8 mouse cellular contexts compared by ENCODE assay signal in genomic region chr10:128458348-128458718, GRCm38 (mm10). TPM values are rescaled to one million over a fixed set of nuclear protein-coding genes. Genes with fewer than 3 reads are reported as not detected.
DNase-seq lines count a peak whose midpoint lies in the region; ATAC-seq and TF ChIP-seq lines count a peak whose summit lies in the region.

No protein-coding gene starts in this region.

- WGBS in forebrain, embryonic 10.5 days = under 1% methylated on average over 29 of the region's 29 CpGs
- 1% methylated on average over 29 of the region's 29 CpGs for WGBS in liver, embryonic 16.5 days (ENCODE audit: insufficient replicate concordance)
- under 1% methylated on average over 29 of the region's 29 CpGs for WGBS in neural tube, embryonic 12.5 days
- under 1% methylated on average over 29 of the region's 29 CpGs for WGBS in stomach, postnatal 0 days

- TF ChIP-seq POLR2A in brain, embryonic 14.5 days (IDR thresholded peaks at IDR 0.05; ENCODE audit: borderline replicate concordance, extremely low read depth, insufficient read depth, insufficient read length, poor library complexity, severe bottlenecking) = no peak

- no peak for TF ChIP-seq CTCF in brain, embryonic 14.5 days (IDR thresholded peaks at IDR 0.05; ENCODE audit: borderline replicate concordance, extremely low read depth, insufficient read depth, insufficient read length)
- TF ChIP-seq CTCF in stomach, postnatal 0 days (IDR thresholded peaks at IDR 0.05; ENCODE audit: low read depth) = no peak

- no peaks in the 10 kb centered on the region for H3K9me3 ChIP-seq in forebrain, embryonic 10.5 days
- H3K9me3 ChIP-seq in liver, embryonic 16.5 days (replicated peaks; ENCODE audit: control insufficient read depth, low read length) = no peaks in the 10 kb centered on the region
- no peaks in the 10 kb centered on the region for H3K9me3 ChIP-seq in neural tube, embryonic 12.5 days
- no peaks in the 10 kb centered on the region for H3K9me3 ChIP-seq in stomach, postnatal 0 days (ENCODE audit: control insufficient read depth, low read length)

- DNase-seq in CD8-positive naive resting alpha-beta T cell, adult 2 months (ENCODE audit: low read depth in 2 of 2, low spot score in 2 of 2) = peak; percentile 74 to 76
- DNase-seq in brain, embryonic 14.5 days (ENCODE audit: low read depth) = peak; percentile 91
- peak; percentile 95 for DNase-seq in forebrain, embryonic 10.5 days (ENCODE audit: extremely low spot score, low spot score)
- DNase-seq in heart, postnatal 10 days = peak; percentile 94 to 97
- peak; percentile 94 to 95 for DNase-seq in kidney, postnatal 4 days
- DNase-seq in stomach, postnatal 0 days (ENCODE audit: low spot score) = peak; percentile 90

- H3K9ac ChIP-seq in liver, embryonic 16.5 days (ENCODE audit: low read depth, low read length) = peak overlapping the region; percentile 97
- peak overlapping the region; percentile 99 for H3K9ac ChIP-seq in neural tube, embryonic 12.5 days
- peak overlapping the region; percentile 90 for H3K9ac ChIP-seq in stomach, postnatal 0 days (ENCODE audit: low read length)

- ATAC-seq in liver, embryonic 16.5 days (ENCODE audit: low read depth) = peak; percentile 52
- peak; percentile 82 for ATAC-seq in neural tube, embryonic 12.5 days (ENCODE audit: low FRiP score, low read depth)
- ATAC-seq in stomach, postnatal 0 days (ENCODE audit: low FRiP score, low TSS enrichment) = peak; percentile 69

- intact Hi-C loops in heart, postnatal 10 days (cut with DNase I) = loop anchor here (2.0 kb wide), 2 partner anchors 34 to 76 kb away; no protein-coding TSS in a partner anchor

- peaks cover 21% of the 10 kb centered on the region for H3K27me3 ChIP-seq in forebrain, embryonic 10.5 days (ENCODE audit: poor library complexity, severe bottlenecking)
- H3K27me3 ChIP-seq in liver, embryonic 16.5 days (ENCODE audit: control insufficient read depth, insufficient read depth, low read depth, low read length) = no peaks in the 10 kb centered on the region
- no peaks in the 10 kb centered on the region for H3K27me3 ChIP-seq in neural tube, embryonic 12.5 days (replicated peaks)
- H3K27me3 ChIP-seq in stomach, postnatal 0 days (ENCODE audit: control insufficient read depth, insufficient read depth, low read length) = no peaks in the 10 kb centered on the region

- peak overlapping the region; percentile 98 for H3K27ac ChIP-seq in forebrain, embryonic 10.5 days
- peak overlapping the region; percentile 95 for H3K27ac ChIP-seq in liver, embryonic 16.5 days (ENCODE audit: low read length)
- peak overlapping the region; percentile 95 for H3K27ac ChIP-seq in neural tube, embryonic 12.5 days
- H3K27ac ChIP-seq in stomach, postnatal 0 days (replicated peaks) = peak overlapping the region; percentile 96

- peaks cover 27% of the 10 kb centered on the region for H3K36me3 ChIP-seq in forebrain, embryonic 10.5 days (replicated peaks)
- H3K36me3 ChIP-seq in liver, embryonic 16.5 days (ENCODE audit: control insufficient read depth, insufficient read depth) = peaks cover 8% of the 10 kb centered on the region
- H3K36me3 ChIP-seq in neural tube, embryonic 12.5 days = peaks cover 15% of the 10 kb centered on the region
- peaks cover 8% of the 10 kb centered on the region; the same call in 1 of the 2 replicates for H3K36me3 ChIP-seq in stomach, postnatal 0 days (ENCODE audit: control insufficient read depth, insufficient read depth, low read length)

- H3K4me3 ChIP-seq in forebrain, embryonic 10.5 days = peak overlapping the region; percentile 96
- peak overlapping the region; percentile 92 for H3K4me3 ChIP-seq in liver, embryonic 16.5 days (ENCODE audit: low read depth, low read length)
- H3K4me3 ChIP-seq in neural tube, embryonic 12.5 days = peak overlapping the region; percentile 97
- H3K4me3 ChIP-seq in stomach, postnatal 0 days (ENCODE audit: low read depth, low read length) = peak overlapping the region; percentile 93

- TF ChIP-seq EP300 in stomach, postnatal 0 days (optimal IDR thresholded peaks at IDR 0.05) = no peak

- peak overlapping the region; percentile 97 for H3K4me2 ChIP-seq in liver, embryonic 16.5 days (ENCODE audit: low read depth, low read length)
- peak overlapping the region; percentile 80 for H3K4me2 ChIP-seq in neural tube, embryonic 12.5 days (replicated peaks)
- H3K4me2 ChIP-seq in stomach, postnatal 0 days (replicated peaks; ENCODE audit: low read depth) = peak overlapping the region; percentile 74

- H3K4me1 ChIP-seq in forebrain, embryonic 10.5 days = peaks cover 20% of the 10 kb centered on the region
- H3K4me1 ChIP-seq in liver, embryonic 16.5 days (ENCODE audit: control insufficient read depth, low read depth, low read length) = peaks cover 23% of the 10 kb centered on the region
- peaks cover 12% of the 10 kb centered on the region for H3K4me1 ChIP-seq in neural tube, embryonic 12.5 days
- H3K4me1 ChIP-seq in stomach, postnatal 0 days (replicated peaks; ENCODE audit: control insufficient read depth, insufficient read depth) = 0 out of 2 replicates have a peak, but pooled peaks cover 2% of the 10 kb centered on the region

RNA-seq across cellular contexts. Expression of gene Smarcc2, which starts 0.7 kb away (rescaled TPM):
- 377 and 390 TPM in 2 replicates for polyA plus RNA-seq in brain, embryonic 14.5 days (2012; rRNA removed)
- 72.0 and 73.6 TPM in 2 replicates for polyA plus RNA-seq in forebrain, embryonic 10.5 days (2016; fragmentation: Nextera tagmentation; extraction: Ambion mirVana)
- 10 to 100 TPM; 83.6 to 95.9 TPM for total RNA-seq in heart, postnatal 10 days (2021)
- 20.3 and 22.6 TPM in 2 replicates for polyA plus RNA-seq in liver, embryonic 16.5 days (2015; fragmentation: Nextera tagmentation; extraction: Ambion mirVana)
- polyA plus RNA-seq in neural tube, embryonic 12.5 days (2016; fragmentation: Nextera tagmentation; extraction: Ambion mirVana) = 174 and 177 TPM in 2 replicates
- polyA plus RNA-seq in stomach, postnatal 0 days (2015; fragmentation: Nextera tagmentation; extraction: Ambion mirVana) = 21.4 and 26.6 TPM in 2 replicates

RNA-seq across cellular contexts. Expression of gene Myl6, which starts 35.6 kb away (rescaled TPM):
- polyA plus RNA-seq in brain, embryonic 14.5 days (2012; rRNA removed) = 1,007 and 1,045 TPM in 2 replicates
- 712 and 780 TPM in 2 replicates for polyA plus RNA-seq in forebrain, embryonic 10.5 days (2016; fragmentation: Nextera tagmentation; extraction: Ambion mirVana)
- 100 to 1,000 TPM; 500 to 506 TPM for total RNA-seq in heart, postnatal 10 days (2021)
- polyA plus RNA-seq in liver, embryonic 16.5 days (2015; fragmentation: Nextera tagmentation; extraction: Ambion mirVana) = 448 and 465 TPM in 2 replicates
- polyA plus RNA-seq in neural tube, embryonic 12.5 days (2016; fragmentation: Nextera tagmentation; extraction: Ambion mirVana) = 879 and 909 TPM in 2 replicates
- 2,935 and 3,187 TPM in 2 replicates for polyA plus RNA-seq in stomach, postnatal 0 days (2015; fragmentation: Nextera tagmentation; extraction: Ambion mirVana)

RNA-seq across cellular contexts. Expression of gene Myl6b, which starts 40.2 kb away (rescaled TPM):
- polyA plus RNA-seq in brain, embryonic 14.5 days (2012; rRNA removed) = 31.6 and 36.4 TPM in 2 replicates
- polyA plus RNA-seq in forebrain, embryonic 10.5 days (2016; fragmentation: Nextera tagmentation; extraction: Ambion mirVana) = 1.9 and 2.0 TPM in 2 replicates
- total RNA-seq in heart, postnatal 10 days (2021) = 1 to 10 TPM; 4.1 to 4.5 TPM
- polyA plus RNA-seq in liver, embryonic 16.5 days (2015; fragmentation: Nextera tagmentation; extraction: Ambion mirVana) = 1.8 and 2.0 TPM in 2 replicates
- polyA plus RNA-seq in neural tube, embryonic 12.5 days (2016; fragmentation: Nextera tagmentation; extraction: Ambion mirVana) = 3.1 and 3.9 TPM in 2 replicates
- polyA plus RNA-seq in stomach, postnatal 0 days (2015; fragmentation: Nextera tagmentation; extraction: Ambion mirVana) = 2.2 and 2.6 TPM in 2 replicates

RNA-seq across cellular contexts. Expression of gene Rnf41, which starts 46.9 kb away (rescaled TPM):
- 73.9 and 76.9 TPM in 2 replicates for polyA plus RNA-seq in brain, embryonic 14.5 days (2012; rRNA removed)
- 40.9 and 42.9 TPM in 2 replicates for polyA plus RNA-seq in forebrain, embryonic 10.5 days (2016; fragmentation: Nextera tagmentation; extraction: Ambion mirVana)
- 10 to 100 TPM; 24.0 to 24.8 TPM for total RNA-seq in heart, postnatal 10 days (2021)
- 8.3 and 8.5 TPM in 2 replicates for polyA plus RNA-seq in liver, embryonic 16.5 days (2015; fragmentation: Nextera tagmentation; extraction: Ambion mirVana)
- polyA plus RNA-seq in neural tube, embryonic 12.5 days (2016; fragmentation: Nextera tagmentation; extraction: Ambion mirVana) = 61.3 and 61.4 TPM in 2 replicates
- 18.9 and 20.1 TPM in 2 replicates for polyA plus RNA-seq in stomach, postnatal 0 days (2015; fragmentation: Nextera tagmentation; extraction: Ambion mirVana)

RNA-seq across cellular contexts. Expression of gene Nabp2, which starts 47.0 kb away (rescaled TPM):
- polyA plus RNA-seq in brain, embryonic 14.5 days (2012; rRNA removed) = 96.8 and 102 TPM in 2 replicates
- 161 and 164 TPM in 2 replicates for polyA plus RNA-seq in forebrain, embryonic 10.5 days (2016; fragmentation: Nextera tagmentation; extraction: Ambion mirVana)
- total RNA-seq in heart, postnatal 10 days (2021) = 10 to 100 TPM; 42.5 to 44.7 TPM
- polyA plus RNA-seq in liver, embryonic 16.5 days (2015; fragmentation: Nextera tagmentation; extraction: Ambion mirVana) = 31.6 and 31.7 TPM in 2 replicates
- polyA plus RNA-seq in neural tube, embryonic 12.5 days (2016; fragmentation: Nextera tagmentation; extraction: Ambion mirVana) = 109 and 115 TPM in 2 replicates
- polyA plus RNA-seq in stomach, postnatal 0 days (2015; fragmentation: Nextera tagmentation; extraction: Ambion mirVana) = 53.5 and 54.4 TPM in 2 replicates

Comparison
In these comparisons a context has a peak if more than half of its experiments do, and no peak if none do; other contexts are left out.
1. Peak in every context shown above with its lines: DNase-seq, ATAC-seq, H3K4me3 ChIP-seq and H3K27ac ChIP-seq.